Mouse (Mus musculus): ENCODE results near the gene Ptafr.
"Not testable (repeated sequence)": the region's sequence is repeated elsewhere in the genome, so short reads cannot be mapped to it uniquely, and the experiment has no call there.

The Ptafr gene

DNA sequence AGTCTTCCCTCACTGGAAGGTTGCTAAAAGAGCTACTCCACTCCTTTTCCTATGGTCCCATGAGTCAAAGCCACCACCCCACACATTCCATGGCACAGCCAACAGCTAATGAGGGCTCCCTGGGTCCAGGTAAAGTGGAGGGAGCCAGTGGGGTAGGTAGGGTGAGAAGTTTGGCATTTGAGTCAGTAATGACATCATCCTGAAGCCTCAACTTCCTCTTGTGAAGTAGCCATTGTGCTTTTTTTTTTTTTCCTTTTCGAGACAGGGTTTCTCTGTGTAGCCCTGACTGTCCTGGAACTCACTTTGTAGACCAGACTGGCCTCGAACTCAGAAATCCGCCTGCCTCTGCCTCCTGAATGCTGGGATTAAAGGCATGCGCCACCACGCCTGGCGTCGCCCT lies 8.3 kb upstream of the Ptafr start:
- not testable (repeated sequence) for DNase-seq (ENCODE audit: low spot score in 2 of 2)

DNA sequence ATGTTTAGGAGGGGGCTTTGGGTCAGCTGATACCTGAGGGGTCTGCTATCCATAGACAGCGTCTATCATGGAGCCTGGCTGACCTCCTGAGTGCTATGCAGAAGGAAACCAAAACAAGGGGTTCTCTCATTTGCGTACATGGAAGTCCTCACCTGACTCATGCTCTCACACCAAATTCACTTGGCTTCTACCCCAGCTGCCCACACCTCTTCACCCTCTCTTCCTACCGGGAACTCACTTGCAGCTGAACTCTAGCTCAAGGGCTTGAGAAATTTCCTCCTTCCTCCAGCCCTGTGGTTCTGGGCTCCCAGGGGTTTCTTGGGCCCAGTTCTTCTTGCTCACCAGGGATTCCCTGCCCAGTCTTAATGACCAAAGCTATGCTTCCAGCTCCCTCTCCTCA lies 606 bp upstream of the Ptafr start:
- DNase-seq (ENCODE audit: low spot score in 2 of 2): no peak

DNA sequence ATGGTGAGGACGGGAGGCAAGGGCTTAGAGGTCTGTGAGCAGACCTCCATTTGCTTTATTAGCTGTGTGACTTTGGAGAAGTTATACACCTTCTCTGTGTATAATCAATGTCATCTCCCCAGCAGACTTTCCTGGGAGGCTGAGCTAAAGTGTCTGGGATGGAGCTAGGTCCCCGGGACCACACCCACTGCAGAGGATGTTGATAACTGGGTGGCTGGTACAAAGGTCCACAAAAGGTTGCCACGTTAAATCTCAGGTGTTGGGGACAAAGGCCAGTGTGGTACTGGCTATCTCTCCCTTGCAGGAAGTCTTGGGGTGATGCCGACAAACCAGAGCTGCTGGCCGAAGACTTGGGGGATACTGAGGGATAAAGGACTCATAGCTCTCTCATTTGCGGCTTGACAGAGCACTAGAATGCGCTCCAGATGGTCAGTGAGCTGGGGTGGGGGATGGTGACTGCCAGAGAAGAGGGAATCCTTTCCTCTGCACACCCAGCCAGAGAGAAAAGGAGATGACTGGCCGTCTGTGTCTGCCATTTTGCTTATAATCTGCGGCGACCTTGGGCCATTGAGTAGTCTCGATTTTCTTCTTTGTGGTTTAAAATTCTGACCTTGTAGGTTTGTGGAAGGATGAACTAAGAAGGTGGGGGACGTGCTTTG lies 1.4 kb downstream of the Ptafr start:
- no peak for DNase-seq (ENCODE audit: low spot score in 2 of 2)

DNA sequence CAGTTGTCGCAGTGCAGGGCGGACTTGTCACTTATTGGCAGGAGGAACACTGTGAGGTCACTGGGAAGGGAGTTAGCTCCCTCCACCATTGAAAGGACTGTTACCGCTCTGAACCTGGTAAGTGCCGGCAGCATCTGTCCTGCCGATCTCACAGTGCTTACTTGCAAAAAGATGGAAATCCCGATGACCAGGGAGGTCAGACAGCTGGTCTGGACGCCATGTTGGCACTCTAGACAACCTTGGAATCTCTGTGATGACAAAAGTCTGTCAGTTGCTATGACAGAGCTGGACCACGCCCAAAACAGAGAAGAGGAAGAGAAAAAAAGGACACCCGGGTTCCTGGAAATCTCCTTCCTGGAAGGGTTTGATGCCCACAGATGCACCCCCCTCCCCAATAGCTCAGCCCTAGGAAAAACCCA lies 3.5 kb downstream of the Ptafr start:
- no peak for DNase-seq (ENCODE audit: low spot score in 2 of 2)

DNA sequence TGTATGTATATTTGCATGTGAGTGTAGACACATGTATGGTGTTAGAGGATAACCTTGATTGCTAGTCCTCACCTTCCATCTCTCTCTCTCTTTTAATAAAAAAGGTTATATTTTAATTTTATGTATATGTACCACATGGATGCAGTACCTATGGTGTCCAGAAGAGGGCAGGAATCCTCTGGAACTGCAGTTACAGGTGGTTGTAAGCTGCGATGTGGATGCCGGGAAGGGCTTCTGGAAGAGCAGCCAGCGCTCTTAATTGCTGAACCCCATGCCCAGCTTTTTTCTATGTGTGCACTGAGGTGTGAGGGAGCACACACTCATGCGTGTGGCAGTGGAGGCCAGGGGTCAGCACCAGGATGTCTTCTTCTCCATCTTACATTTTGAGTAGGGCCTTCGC lies 5.2 kb downstream of the Ptafr start:
- DNase-seq (ENCODE audit: low spot score in 2 of 2): no peak

DNA sequence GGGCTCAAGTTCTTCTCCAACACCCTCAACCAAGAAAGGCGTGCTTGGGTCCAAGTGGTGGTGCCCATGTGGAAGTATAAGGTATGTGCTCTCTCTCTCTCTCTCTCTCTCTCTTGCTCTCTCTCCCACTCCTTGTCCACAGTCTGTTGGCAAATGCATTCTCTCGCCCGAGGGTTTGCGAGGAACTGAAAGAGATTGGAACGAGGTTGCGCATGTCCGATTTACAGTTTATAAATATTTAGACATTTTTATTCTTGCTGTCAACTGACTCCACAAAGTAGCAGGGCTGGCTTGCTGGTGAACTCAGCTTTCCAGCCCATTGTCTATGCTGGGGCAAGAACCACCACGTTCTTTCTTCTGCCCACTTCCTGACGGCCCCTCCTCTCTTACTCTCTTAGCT lies 7.3 kb downstream of the Ptafr start:
- DNase-seq (ENCODE audit: low spot score in 2 of 2): no peak

DNA sequence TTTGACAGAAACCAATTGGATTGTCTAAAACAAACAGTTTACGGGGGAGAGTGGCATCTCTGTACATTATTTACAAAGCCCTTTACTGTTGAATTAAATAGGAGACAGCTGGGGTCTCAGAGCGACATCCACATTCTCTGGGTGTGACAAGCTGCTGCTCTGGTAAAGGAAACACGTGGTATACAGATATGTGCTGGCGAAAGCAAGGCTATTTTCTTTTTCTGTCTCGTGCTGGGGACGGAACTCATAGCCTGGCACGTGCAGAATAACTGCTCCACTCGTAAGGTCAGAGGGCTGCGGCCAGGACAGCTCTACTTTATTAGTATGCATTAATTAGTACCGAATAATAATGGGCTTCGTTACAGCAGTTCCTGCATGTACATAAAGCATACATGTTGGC lies 9.5 kb downstream of the Ptafr start:
- no peak for DNase-seq (ENCODE audit: low spot score in 2 of 2)

DNA sequence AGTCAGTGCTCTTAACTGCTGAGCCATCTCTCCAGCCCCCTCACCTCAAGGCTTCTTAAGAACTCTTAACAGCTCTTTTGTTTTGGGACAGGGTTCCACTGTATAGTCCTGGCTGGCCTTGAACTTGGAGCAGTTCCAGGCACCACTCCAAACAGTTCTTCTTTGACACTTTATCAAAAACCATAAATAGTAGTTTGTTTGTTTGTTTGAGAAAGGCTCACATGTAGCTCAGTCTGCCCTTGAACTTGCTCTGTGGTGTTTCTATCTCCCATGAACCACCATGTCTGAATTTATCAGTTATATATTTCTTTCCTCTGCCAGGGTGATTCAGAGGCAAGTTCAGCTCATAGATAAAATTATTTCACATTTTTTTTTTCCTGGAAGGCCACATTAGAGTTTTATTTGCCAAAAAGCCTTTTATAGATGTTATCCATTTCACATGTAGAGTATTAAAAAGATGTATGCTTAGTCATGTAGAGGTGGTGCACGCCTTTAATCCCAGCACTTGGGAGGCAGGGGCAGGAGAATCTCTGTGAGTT lies 11.0 kb downstream of the Ptafr start:
- no peak for DNase-seq (ENCODE audit: low spot score in 2 of 2)

DNA sequence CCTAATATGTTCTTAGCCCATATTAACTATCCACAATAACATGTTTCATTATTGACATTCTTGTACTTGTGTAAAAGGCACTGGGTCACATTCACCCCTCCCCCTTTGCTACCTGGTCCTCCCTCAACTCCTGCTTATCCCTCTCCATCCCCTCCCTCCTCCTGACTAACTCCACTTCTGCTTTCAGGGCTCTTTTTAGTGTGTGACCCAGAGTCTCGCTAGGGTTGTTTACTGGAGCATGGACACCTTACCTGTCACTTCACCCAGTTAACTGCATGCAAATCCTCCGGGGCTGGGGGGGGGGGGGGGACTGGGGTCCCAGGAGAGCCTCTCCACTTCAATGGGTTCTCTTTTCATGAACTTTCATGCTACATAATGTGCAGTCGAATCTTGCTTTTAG lies 19.9 kb downstream of the Ptafr start:
- DNase-seq (ENCODE audit: low spot score in 2 of 2): no peak

DNA sequence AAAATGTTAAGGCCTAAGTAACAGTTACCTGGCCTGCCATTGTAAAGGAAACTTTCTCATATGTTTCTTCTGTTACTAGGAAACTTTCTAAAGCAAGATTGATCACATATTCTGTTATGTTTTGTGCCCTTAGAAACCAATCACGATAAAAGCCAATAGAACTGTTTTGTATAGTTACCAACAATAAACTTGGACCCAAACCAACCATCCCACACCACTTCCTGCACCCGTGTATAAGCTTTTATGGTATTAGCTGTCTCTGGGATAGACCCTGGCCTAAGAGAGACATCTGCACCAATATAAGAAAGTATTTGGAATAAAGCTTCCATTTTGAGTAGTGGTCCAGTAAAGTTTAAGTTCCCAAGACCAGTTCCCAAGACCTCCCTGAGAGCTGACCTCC lies 21.1 kb downstream of the Ptafr start:
- no peak for DNase-seq (ENCODE audit: low spot score in 2 of 2)

DNA sequence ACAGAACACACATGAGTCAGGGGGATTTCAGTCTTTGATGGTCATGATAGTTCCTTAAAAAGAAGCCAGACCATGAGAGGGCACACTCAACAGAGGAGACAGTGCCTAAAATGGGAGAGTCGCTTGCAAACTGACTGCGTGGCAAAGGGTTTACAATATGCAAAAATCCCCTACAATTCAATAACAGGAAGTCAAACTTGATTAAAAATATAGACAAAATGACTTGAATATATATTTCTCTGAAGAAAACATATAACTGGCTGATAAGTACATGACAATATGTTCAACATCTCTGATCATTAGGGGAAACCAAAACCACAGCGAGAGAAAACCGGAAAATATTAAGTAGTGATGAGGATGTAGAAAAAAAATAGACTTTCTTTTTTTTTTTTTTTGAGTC lies 22.4 kb downstream of the Ptafr start:
- DNase-seq (ENCODE audit: low spot score in 2 of 2): no peak

DNA sequence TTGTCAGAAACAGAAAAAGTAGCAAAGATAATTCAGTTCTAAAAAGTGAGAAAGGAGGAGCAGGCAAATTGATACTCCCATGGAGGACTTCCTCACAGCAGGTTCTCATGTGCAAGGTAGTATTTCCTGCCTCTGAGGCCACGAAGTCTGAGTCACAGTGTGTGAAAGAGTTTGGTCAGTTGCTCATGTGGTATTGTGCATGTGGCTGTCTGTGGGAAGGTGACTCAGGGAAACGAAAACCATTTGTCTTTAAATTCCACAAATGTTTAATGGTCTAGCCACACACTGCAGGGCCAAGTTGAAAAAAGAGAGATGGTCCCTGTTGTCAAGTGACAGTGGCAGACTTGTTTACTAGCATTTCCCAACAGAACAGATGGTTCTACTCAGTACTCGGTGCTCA lies 24.6 kb downstream of the Ptafr start:
- no peak for DNase-seq (ENCODE audit: low spot score in 2 of 2)

DNA sequence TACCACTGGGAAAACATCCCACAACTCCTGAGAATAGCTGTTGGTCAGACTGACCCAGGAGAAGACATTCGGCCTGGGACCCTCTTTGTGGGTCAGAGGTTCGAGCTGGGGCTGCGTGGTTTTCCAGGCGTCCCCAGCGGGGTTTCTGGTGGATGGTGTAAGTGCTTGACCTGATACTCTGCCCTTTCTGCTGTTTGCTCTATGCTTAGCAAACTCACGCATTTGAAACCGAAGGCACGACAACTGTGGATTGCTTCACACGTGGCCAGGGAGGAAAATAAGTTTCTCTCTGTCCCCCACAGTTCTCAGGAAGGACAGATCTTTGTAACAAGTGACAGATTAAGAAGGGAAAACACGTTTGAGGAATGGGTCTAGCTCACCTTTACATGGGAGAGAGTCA lies 26.8 kb downstream of the Ptafr start:
- no peak for DNase-seq (ENCODE audit: low spot score in 2 of 2)

DNA sequence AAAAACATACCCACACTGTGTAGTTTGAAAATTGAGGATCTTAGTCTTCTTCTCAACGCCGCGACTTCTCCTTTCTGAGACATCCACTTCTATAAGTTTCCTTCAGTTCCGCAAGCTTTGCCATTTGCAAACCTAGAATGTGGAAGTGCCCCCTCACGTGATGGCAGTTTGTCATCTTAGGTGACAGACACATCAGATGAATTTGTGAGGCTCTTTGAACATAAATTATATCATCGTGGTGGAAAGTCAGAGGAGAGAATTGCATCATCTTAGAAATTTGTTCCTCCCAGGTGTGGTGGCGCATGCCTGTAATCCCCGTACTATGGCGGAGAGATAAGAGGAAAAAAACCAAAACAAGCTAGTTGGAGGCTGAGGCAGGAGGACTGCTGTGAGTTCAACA lies 29.1 kb downstream of the Ptafr start:
- no peak for DNase-seq (ENCODE audit: low spot score in 2 of 2)

DNA sequence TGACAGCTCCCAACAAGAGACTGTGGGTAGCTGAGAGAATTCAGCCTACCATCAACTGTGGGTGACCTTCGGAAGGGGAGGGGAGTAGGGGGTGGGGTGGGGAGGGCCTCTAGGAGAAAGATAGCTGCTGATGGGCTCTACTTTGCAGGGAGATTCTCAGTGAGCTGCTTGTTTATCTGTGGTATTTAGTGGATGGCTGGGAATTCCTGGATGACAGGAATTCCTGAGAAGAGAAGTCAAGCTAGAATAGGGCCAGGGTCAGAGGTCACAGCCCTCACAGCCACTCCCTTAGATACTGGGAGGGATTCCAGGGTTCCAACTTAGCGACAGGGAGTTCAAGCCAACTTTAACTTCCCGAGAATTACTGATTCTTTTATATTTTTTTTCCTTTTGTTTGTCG lies 30.3 kb downstream of the Ptafr start:
- DNase-seq (ENCODE audit: low spot score in 2 of 2): no peak

DNA sequence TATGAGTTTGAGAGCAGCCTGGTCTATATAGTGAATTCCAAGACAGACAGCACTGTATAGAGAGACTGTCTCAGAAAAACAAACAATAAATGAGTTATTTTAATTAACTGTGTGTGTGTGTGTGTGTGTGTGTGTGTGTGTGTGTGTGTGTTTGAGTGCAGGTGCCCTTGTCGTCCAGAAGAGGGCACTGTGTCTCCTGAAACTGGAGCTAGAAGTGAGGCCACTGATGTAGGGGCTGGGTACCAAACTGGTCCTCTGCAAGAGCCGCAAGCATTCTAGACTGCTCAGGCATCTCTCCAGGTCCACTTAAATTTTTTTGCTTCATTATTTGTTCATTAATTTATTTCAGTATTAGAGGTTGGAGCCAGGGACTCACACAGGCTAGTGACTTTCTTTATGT lies 35.0 kb downstream of the Ptafr start:
- DNase-seq (ENCODE audit: low spot score in 2 of 2): no peak

DNA sequence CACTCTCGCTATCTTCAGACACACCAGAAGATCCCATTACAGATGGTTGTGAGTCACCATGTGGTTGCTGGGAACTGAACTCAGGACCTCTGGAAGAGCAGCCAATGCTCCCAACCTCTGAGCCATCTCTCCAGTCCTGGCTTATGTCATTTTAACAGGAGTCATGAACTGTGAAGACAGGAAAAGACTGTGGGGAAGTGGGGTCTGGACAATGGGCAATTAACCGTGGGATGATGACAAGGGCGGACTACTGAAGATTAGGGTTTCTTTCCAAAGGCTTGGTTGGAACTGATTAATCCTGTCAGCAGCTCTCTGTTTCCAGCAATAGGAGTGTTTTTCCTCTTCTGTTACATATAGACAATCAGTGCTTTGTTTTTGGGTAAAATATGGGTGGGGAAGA lies 35.9 kb downstream of the Ptafr start:
- DNase-seq (ENCODE audit: low spot score in 2 of 2): no peak

DNA sequence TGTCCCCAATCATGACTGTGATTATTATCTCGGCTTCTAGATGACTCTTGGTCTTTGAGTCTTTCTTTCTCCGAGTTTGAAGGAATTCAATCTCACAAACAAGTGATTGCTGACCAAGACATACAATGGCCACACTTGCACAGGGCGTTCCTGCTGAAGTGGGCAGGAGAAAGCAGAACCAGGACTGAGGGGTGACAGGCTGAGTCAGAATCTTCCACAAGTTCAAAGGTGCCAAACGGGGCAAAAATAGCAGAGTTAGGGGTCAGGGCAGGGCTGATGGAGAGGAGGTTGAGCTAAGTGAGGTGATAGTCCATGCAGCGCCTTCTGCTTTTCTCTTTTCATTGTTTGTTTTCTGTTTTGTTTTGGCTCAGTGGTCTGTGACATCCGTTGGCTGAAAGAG lies 36.6 kb downstream of the Ptafr start:
- DNase-seq (ENCODE audit: low spot score in 2 of 2): no peak

DNA sequence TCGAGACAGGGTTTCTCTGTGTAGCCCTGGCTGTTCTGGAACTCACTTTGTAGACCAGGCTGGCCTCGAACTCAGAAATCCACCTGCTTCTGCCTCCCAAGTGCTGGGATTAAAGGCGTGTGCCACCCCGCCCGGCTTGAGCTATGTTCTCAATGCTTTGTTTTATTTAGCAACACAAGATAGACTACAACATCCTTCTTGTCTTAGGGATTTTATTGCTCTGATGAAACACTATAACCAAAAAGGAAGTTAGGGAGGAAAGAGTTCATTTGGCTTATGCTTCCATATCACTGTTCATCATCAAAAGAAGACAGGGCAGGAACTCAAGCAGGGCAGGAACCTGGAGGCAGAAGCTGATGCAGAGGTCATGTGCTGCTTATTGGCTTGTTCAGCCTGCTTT lies 37.4 kb downstream of the Ptafr start:
- DNase-seq (ENCODE audit: low spot score in 2 of 2): not testable (repeated sequence)

DNA sequence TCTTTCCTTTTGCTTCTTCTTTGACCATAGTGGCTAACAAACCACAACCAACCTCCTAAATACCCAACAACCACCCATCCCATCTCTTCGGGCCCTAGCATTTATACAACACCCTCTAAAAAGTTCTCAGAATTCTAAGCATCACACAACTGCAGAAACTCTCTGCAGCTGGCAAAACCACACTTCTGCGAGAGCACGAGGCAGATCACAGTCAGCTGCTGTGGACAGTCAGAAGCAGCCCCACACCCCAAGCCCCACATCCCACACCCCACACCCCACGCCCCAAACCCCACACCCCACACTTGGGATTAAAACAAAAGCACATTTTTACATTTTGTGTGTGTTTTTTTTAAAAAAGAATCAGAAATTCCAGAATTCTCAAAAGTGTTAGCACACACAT lies 39.6 kb downstream of the Ptafr start:
- no peak for DNase-seq (ENCODE audit: low spot score in 2 of 2)

DNA sequence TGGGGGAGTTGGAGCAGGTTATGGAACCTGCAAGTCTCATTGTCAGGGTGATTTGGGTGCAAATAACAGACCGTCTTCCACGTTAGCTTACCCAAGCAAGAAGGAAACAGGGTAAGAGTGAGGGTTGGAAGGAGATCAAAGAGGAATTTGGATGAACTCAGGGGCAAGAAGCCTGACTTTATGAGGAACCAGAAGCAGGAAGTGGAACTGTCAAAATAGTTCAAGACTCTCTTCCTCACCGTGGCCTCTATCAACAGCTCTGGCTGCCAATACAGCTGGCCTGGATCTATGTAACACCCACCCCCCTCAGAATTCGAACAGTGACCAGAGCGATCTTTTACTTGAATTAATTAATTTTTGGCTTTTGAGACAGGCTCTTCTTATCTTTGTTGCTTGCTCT lies 41.9 kb downstream of the Ptafr start:
- DNase-seq (ENCODE audit: low spot score in 2 of 2): no peak

DNA sequence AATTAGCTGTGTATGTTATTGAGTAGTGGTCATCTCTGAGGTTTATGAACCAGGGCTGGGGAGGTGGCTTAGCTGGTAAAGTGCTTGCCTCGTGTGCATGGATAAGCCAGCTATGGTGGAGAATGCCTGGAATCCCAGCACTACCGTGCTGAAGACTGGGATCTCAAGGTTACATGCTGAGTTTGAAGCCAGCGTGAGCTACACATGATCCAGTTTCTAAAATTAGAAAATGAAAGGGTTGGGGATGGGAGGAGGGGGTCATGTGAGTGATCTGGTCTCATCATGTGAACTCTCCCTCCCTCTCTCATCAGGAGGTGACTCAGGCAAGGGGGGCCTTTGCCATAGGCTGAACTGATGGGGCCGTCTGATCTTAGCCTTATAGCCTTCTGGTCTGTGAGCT lies 44.3 kb downstream of the Ptafr start:
- DNase-seq (ENCODE audit: low spot score in 2 of 2): no peak

DNA sequence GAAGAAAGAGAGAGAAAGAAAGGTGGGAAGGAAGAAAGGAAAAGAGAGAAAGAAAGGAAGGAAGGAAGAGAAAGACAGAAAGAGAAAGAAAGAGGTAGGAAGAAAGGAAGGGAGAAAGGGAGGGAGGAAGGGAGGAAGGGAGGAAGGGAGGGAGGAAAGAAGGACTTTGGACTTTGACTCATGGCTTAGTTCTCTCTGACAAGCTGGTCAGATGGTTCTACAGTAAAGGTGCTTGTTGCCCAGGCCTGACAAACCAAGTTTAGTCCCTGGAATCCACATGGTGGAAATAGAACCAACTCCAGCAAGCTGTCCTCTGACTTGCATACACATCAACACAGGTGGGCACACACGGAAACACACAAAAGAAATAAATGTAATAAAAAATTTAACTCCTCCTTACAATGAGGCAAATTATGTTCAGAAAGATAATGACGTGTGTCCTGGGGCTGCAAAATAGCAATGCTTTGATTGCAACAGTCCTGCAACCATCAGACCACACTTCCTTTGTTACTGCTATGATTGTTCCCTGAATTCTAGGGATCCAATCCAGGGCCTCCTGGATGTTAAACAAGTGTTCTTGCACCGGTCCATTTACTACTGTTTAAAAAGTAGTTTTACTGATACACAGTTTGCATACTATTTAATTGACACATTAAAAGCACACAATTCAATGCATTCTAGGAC lies 46.6 kb downstream of the Ptafr start:
- no peak for DNase-seq (ENCODE audit: low spot score in 2 of 2)

DNA sequence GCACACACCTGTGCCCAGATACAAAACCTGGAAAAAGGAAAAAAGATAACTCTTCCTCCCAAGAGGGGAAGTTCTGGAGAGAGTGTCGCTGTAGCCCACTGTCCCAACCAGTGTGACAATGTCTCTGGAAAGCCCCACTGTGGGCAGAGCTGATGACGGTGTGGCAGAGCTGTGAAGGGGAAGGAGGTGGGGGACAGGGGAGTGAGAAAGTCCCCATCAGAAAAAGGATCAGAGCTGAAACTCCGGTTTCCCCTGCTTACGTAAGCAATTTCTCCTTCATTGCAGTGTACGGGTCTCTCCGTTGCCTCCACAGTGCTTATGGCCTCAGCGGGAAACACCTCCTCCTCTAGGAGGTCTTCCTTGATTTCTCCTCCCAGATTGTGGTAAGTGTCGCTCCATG lies 47.5 kb downstream of the Ptafr start:
- DNase-seq (ENCODE audit: low spot score in 2 of 2): no peak
